Mouse (Mus musculus) MEL (cell line): ENCODE measurements around the gene Osbpl10. TPM values are rescaled to one million over a fixed set of nuclear protein-coding genes. Genes with fewer than 3 reads are reported as not detected.

Experiments used
- DNase-seq: peaks from one replicate; pipeline ENCODE4 v3.0.0; 2011; ENCODE audit warnings: low read depth, low spot score
- H3K27ac ChIP-seq: 2 replicates; pipeline ENCODE4 v1.5.1; 2012; ENCODE audit warnings: low read depth, mild to moderate bottlenecking, control low read depth, low read length, moderate library complexity; ENCODE audit not compliant: control insufficient read depth
- H3K27me3 ChIP-seq, 2 experiments: fragments of 150-350 bp in 1 of 2; sonication (generic) in 1 of 2; 2 replicates each; pipeline ENCODE4 v1.6.1; 2012; ENCODE audit warnings: low read length in 2 of 2, mild to moderate bottlenecking in 2 of 2, improper control_type of control experiment in 1 of 2, moderate library complexity in 1 of 2; ENCODE audit not compliant: insufficient read depth in 2 of 2, control insufficient read depth in 1 of 2
- H3K36me3 ChIP-seq, 2 experiments: 2 replicates each; pipeline ENCODE4 v1.6.1; 2012 to 2014; ENCODE audit warnings: low read length in 2 of 2, improper control_type of control experiment in 1 of 2, inconsistent platforms in 1 of 2, mild to moderate bottlenecking in 1 of 2; ENCODE audit not compliant: insufficient read depth in 2 of 2, control insufficient read depth in 1 of 2
- H3K4me1 ChIP-seq, 2 experiments: fragments of 150-350 bp in 1 of 2; sonication (generic) in 1 of 2; 2 replicates each; pipeline ENCODE4 v1.6.1; 2012; ENCODE audit warnings: low read length in 2 of 2, improper control_type of control experiment in 1 of 2, mild to moderate bottlenecking in 1 of 2; ENCODE audit not compliant: insufficient read depth in 2 of 2, control insufficient read depth in 1 of 2
- H3K4me3 ChIP-seq, 2 experiments: fragments of 150-350 bp in 1 of 2; sonication (generic) in 1 of 2; 2 replicates each; pipeline ENCODE4 v1.5.1; 2012; ENCODE audit warnings: low read depth in 2 of 2, low read length in 2 of 2, mild to moderate bottlenecking in 2 of 2, moderate library complexity in 2 of 2, control low read depth in 1 of 2, improper control_type of control experiment in 1 of 2; ENCODE audit not compliant: control insufficient read depth in 1 of 2, insufficient read depth in 1 of 2
- H3K79me2 ChIP-seq: 2 replicates; pipeline ENCODE4 v1.6.1; 2012; ENCODE audit warnings: mild to moderate bottlenecking, low read length, moderate library complexity; ENCODE audit not compliant: control insufficient read depth, poor library complexity, insufficient read depth
- H3K9ac ChIP-seq: 2 replicates; pipeline ENCODE4 v1.6.1; 2012; ENCODE audit warnings: low read depth, mild to moderate bottlenecking, control low read depth, low read length, moderate library complexity; ENCODE audit not compliant: control insufficient read depth, poor library complexity, severe bottlenecking
- H3K9me3 ChIP-seq: fragments of 150-350 bp; sonication (generic); replicated peaks from 2 replicates; pipeline ENCODE4 v1.6.1; 2012; ENCODE audit warnings: mild to moderate bottlenecking, low read length, improper control_type of control experiment, moderate library complexity; ENCODE audit not compliant: insufficient read depth
- BHLHE40 ChIP-seq: IDR thresholded peaks from 2 replicates; pipeline ENCODE4 v1.6.1; 2012; ENCODE audit warnings: low read depth, mild to moderate bottlenecking, inconsistent platforms, low read length, improper control_type of control experiment, borderline replicate concordance
- CHD1 ChIP-seq: IDR thresholded peaks from 2 replicates; pipeline ENCODE4 v1.6.1; 2012; ENCODE audit warnings: low read depth, mild to moderate bottlenecking, inconsistent platforms, low read length, improper control_type of control experiment
- CHD2 ChIP-seq: IDR thresholded peaks from 2 replicates; pipeline ENCODE4 v1.6.1; 2011; ENCODE audit warnings: low read length, improper control_type of control experiment
- E2F4 ChIP-seq: IDR thresholded peaks from 2 replicates; pipeline ENCODE4 v1.6.1; 2011; ENCODE audit warnings: low read depth, low read length, improper control_type of control experiment, borderline replicate concordance
- ELF1 ChIP-seq: IDR thresholded peaks from 2 replicates; pipeline ENCODE4 v1.6.1; 2014; ENCODE audit warnings: low read depth, mild to moderate bottlenecking, inconsistent platforms, low read length, improper control_type of control experiment, moderate library complexity
- EP300 ChIP-seq, 2 experiments: IDR thresholded peaks; 2 replicates each; pipeline ENCODE4 v1.6.1; 2011; ENCODE audit warnings: improper control_type of control experiment in 2 of 2, low read length in 2 of 2, low read depth in 1 of 2, mild to moderate bottlenecking in 1 of 2
- GABPA ChIP-seq: IDR thresholded peaks from 2 replicates; pipeline ENCODE4 v1.6.1; 2012; ENCODE audit warnings: low read depth, mild to moderate bottlenecking, inconsistent platforms, low read length, improper control_type of control experiment, moderate library complexity
- HCFC1 ChIP-seq: IDR thresholded peaks from 2 replicates; pipeline ENCODE4 v1.6.1; 2012; ENCODE audit warnings: low read depth, mild to moderate bottlenecking, inconsistent platforms, low read length, improper control_type of control experiment, moderate library complexity
- KAT2A ChIP-seq: conservative IDR thresholded peaks from 2 replicates; pipeline ENCODE4 v1.6.1; 2012; ENCODE audit warnings: low read depth, low read length, improper control_type of control experiment, inconsistent platforms
- MAX ChIP-seq: IDR thresholded peaks from 2 replicates; pipeline ENCODE4 v1.6.1; 2011; ENCODE audit warnings: low read length, improper control_type of control experiment
- MAZ ChIP-seq: IDR thresholded peaks from 2 replicates; pipeline ENCODE4 v1.6.1; 2012; ENCODE audit warnings: low read depth, mild to moderate bottlenecking, inconsistent platforms, low read length, improper control_type of control experiment
- MEF2A ChIP-seq: IDR thresholded peaks from 2 replicates; pipeline ENCODE4 v1.6.1; 2014; ENCODE audit warnings: low read depth, mild to moderate bottlenecking, inconsistent platforms, low read length, improper control_type of control experiment; ENCODE audit not compliant: poor library complexity, insufficient replicate concordance, severe bottlenecking; ENCODE audit errors: extremely low read depth
- MYB ChIP-seq: IDR thresholded peaks from 2 replicates; pipeline ENCODE4 v1.6.1; 2011; ENCODE audit warnings: mild to moderate bottlenecking, low read depth, low read length, improper control_type of control experiment
- NRF1 ChIP-seq: IDR thresholded peaks from 2 replicates; pipeline ENCODE4 v1.6.1; 2014; ENCODE audit warnings: low read depth, mild to moderate bottlenecking, inconsistent platforms, low read length, improper control_type of control experiment, moderate library complexity; ENCODE audit not compliant: poor library complexity, insufficient read depth, severe bottlenecking
- POLR2AphosphoS2 ChIP-seq: IDR thresholded peaks from 2 replicates; pipeline ENCODE4 v1.6.1; 2011; ENCODE audit warnings: low read length, improper control_type of control experiment
- POLR2AphosphoS5 ChIP-seq: IDR thresholded peaks from 2 replicates; pipeline ENCODE4 v1.6.1; 2012; ENCODE audit warnings: low read depth, borderline replicate concordance, mild to moderate bottlenecking, inconsistent platforms, low read length, moderate library complexity, mixed read lengths
- RAD21 ChIP-seq: IDR thresholded peaks from 2 replicates; pipeline ENCODE4 v1.6.1; 2011; ENCODE audit warnings: mild to moderate bottlenecking, low read depth, low read length, improper control_type of control experiment
- RCOR1 ChIP-seq: IDR thresholded peaks from 2 replicates; pipeline ENCODE4 v1.6.1; 2012; ENCODE audit warnings: low read depth, mild to moderate bottlenecking, inconsistent platforms, low read length, improper control_type of control experiment
- SIN3A ChIP-seq: IDR thresholded peaks from 2 replicates; pipeline ENCODE4 v1.6.1; 2012; ENCODE audit warnings: low read length, improper control_type of control experiment, inconsistent platforms
- SMC3 ChIP-seq: IDR thresholded peaks from 2 replicates; pipeline ENCODE4 v1.6.1; 2011; ENCODE audit warnings: low read depth, low read length, improper control_type of control experiment
- TBP ChIP-seq: IDR thresholded peaks from 2 replicates; pipeline ENCODE4 v1.8.0; 2011; ENCODE audit warnings: low read depth, low read length, improper control_type of control experiment
- TCF12 ChIP-seq: IDR thresholded peaks from 2 replicates; pipeline ENCODE4 v1.6.1; 2014; ENCODE audit warnings: low read depth, mild to moderate bottlenecking, inconsistent platforms, low read length, improper control_type of control experiment, moderate library complexity
- UBTF ChIP-seq: IDR thresholded peaks from 2 replicates; pipeline ENCODE4 v1.6.1; 2012; ENCODE audit warnings: low read depth, mild to moderate bottlenecking, inconsistent platforms, low read length, improper control_type of control experiment, moderate library complexity, borderline replicate concordance; ENCODE audit not compliant: insufficient read depth
- USF1 ChIP-seq: IDR thresholded peaks from 2 replicates; pipeline ENCODE4 v1.6.1; 2014; ENCODE audit warnings: low read depth, mild to moderate bottlenecking, inconsistent platforms, low read length, improper control_type of control experiment, moderate library complexity
- USF2 ChIP-seq, 2 experiments: IDR thresholded peaks; 2 replicates each; pipeline ENCODE4 v1.6.1; 2011 to 2012; ENCODE audit warnings: improper control_type of control experiment in 2 of 2, low read length in 2 of 2, borderline replicate concordance in 1 of 2, inconsistent platforms in 1 of 2, low read depth in 1 of 2, mild to moderate bottlenecking in 1 of 2; ENCODE audit not compliant: insufficient read depth in 1 of 2
- ZC3H11A ChIP-seq: IDR thresholded peaks from 2 replicates; pipeline ENCODE4 v1.6.1; 2012; ENCODE audit warnings: low read depth, mild to moderate bottlenecking, inconsistent platforms, low read length, improper control_type of control experiment
- ZKSCAN1 ChIP-seq: IDR thresholded peaks from 2 replicates; pipeline ENCODE4 v1.6.1; 2012; ENCODE audit warnings: low read depth, mild to moderate bottlenecking, inconsistent platforms, low read length, improper control_type of control experiment, moderate library complexity
- polyA plus RNA-seq, 2 experiments: library from polyadenylated mRNA; stranded (reverse) in 1 of 2; unstranded in 1 of 2; fragments of >175 nt in 1 of 2; fragments of >200 nt in 1 of 2; gene quantifications; 2 replicates each; pipeline versions ENCODE4 v1.2.1 to v1.2.4; 2012; ENCODE audit warnings: low replicate concordance in 2 of 2, low read depth in 1 of 2; ENCODE audit not compliant: insufficient read length in 2 of 2, insufficient read depth in 1 of 2, missing spikeins in 1 of 2
- total RNA-seq: library from RNA; depleted of rRNA; stranded (reverse); fragments of 300-350 nt; gene quantifications from 2 replicates; pipeline ENCODE4 v1.2.3, GENCODE M21; 2012

Osbpl10 gene
- total and polyA plus RNA-seq, 3 experiments = not detected

- Histone ChIP-seq H3K4me3 (no peak overlapping the region), H3K9me3 (no peaks in the 10 kb centered on the region), H3K9ac (no peak overlapping the region), H3K27me3 (no peaks in the 10 kb centered on the region), H3K4me1 (no peaks in the 10 kb centered on the region), H3K27ac (no peak overlapping the region), H3K36me3 (no peaks in the 10 kb centered on the region), H3K79me2 (no peaks in the 10 kb centered on the region)
- no peak for DNase-seq
- TF ChIP-seq CHD1 = no peak
- no peak for TF ChIP-seq GABPA
- TF ChIP-seq TBP = no peak
- no peak for TF ChIP-seq CHD2
- TF ChIP-seq MAZ = no peak
- TF ChIP-seq RCOR1 = no peak
- no peak for TF ChIP-seq ZKSCAN1
- no peak for TF ChIP-seq BHLHE40
- no peak for TF ChIP-seq MYB
- TF ChIP-seq E2F4 = no peak
- no peak for TF ChIP-seq EP300 (IDR thresholded peaks at IDR 0.05; ENCODE audit: low read depth in 1 of 2, low read length in 2 of 2)
- no peak for TF ChIP-seq SIN3A
- TF ChIP-seq POLR2AphosphoS5 = no peak
- TF ChIP-seq TCF12 = no peak
Observed at GRCm38 (mm10) chr9:115097340-115097739, 119.0 kb downstream of the Osbpl10 start.

DNA sequence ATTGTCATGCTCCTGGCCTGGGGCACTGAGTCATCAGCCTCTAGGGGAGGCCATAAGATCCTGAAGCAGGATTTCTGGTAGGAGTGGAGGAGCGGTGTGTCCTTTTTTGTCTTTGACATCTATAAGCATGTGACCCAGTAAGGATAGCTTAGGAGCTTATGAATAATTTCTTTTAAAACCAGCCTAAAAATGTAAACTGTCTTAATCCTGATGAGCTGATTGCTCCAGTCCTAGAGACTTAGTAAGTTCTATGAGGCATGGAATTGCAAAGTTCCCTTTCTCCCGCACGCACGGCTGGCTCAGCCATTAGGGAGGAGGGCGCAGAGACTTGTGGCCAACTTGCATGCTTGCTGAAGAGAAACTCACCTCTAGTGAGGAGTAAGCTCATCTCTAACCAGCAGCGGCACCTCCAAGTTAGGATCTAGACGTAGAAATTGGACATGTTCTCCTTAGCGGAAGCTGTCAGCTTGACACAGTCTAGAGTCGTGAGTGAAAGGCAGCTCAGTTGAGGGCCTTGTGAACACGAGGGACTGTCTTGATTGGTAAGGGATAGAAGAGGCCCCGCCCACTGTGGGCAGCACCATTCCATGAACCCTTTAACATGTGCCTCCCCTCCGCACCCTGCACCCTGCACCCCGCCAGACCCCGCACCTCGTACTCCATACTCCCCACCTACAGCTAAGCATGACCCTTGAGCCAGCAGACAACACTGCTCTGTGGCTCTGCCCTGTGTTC is 122.0 kb downstream of the Osbpl10 start:
- no peak for DNase-seq
- Histone ChIP-seq H3K4me3 (no peak overlapping the region), H3K4me1 (no peaks in the 10 kb centered on the region), H3K79me2 (no peaks in the 10 kb centered on the region), H3K27me3 (no peaks in the 10 kb centered on the region), H3K27ac (no peak overlapping the region), H3K9ac (no peak overlapping the region), H3K36me3 (no peaks in the 10 kb centered on the region), H3K9me3 (no peaks in the 10 kb centered on the region)
- TF ChIP-seq KAT2A (no peak), NRF1 (no peak), UBTF (no peak), BHLHE40 (no peak), ZC3H11A (no peak), POLR2AphosphoS2 (no peak), POLR2AphosphoS5 (no peak), SIN3A (no peak), RAD21 (no peak), MEF2A (no peak), MAX (no peak), CHD1 (no peak), SMC3 (no peak), USF2 (IDR thresholded peaks at IDR 0.05; ENCODE audit: borderline replicate concordance in 1 of 2, insufficient read depth in 1 of 2, low read depth in 1 of 2, low read length in 2 of 2) (no peak), ELF1 (no peak), HCFC1 (no peak), USF1 (no peak)
